Comparison of ENCODE assay signal across 8 mouse cellular contexts in genomic region chr2:30445312-30445711, GRCm38 (mm10). TPM values are rescaled to one million over a fixed set of nuclear protein-coding genes. Genes with fewer than 3 reads are reported as not detected.
DNase-seq lines count a peak whose midpoint lies in the region; ATAC-seq and TF ChIP-seq lines count a peak whose summit lies in the region.

No protein-coding gene starts in this region.

- H3K9me3 ChIP-seq in intestine, embryonic 14.5 days (ENCODE audit: control insufficient read depth, low read length), result 0 out of 2 replicates have a peak, but pooled peaks cover 4% of the 10 kb centered on the region
- no peaks in the 10 kb centered on the region for H3K9me3 ChIP-seq in liver, postnatal 0 days (ENCODE audit: low read length)

- peak overlapping the region; percentile 18 for H3K4me2 ChIP-seq in intestine, embryonic 14.5 days (ENCODE audit: low read length)
- no peak overlapping the region for H3K4me2 ChIP-seq in liver, postnatal 0 days (ENCODE audit: low read depth, low read length)

- TF ChIP-seq EP300 in liver, postnatal 0 days (IDR thresholded peaks at IDR 0.05; ENCODE audit: low read depth), result no peak

- ATAC-seq in intestine, embryonic 14.5 days (replicated peaks; ENCODE audit: low FRiP score, low TSS enrichment, low read depth), result peak; percentile 64
- ATAC-seq in liver, postnatal 0 days, result peak; percentile 18; the same call in 1 of the 2 replicates

- H3K4me1 ChIP-seq in intestine, embryonic 14.5 days (replicated peaks; ENCODE audit: control insufficient read depth, insufficient read depth, low read length), result peaks cover 56% of the 10 kb centered on the region
- peaks cover 45% of the 10 kb centered on the region for H3K4me1 ChIP-seq in liver, postnatal 0 days (ENCODE audit: insufficient read depth)

- peak overlapping the region; percentile 100 for H3K27ac ChIP-seq in intestine, embryonic 14.5 days (ENCODE audit: low read depth)
- no peak overlapping the region for H3K27ac ChIP-seq in liver, postnatal 0 days (ENCODE audit: low read depth)

- 11% methylated on average over 2 of the region's 2 CpGs for WGBS in intestine, embryonic 14.5 days
- 61% methylated on average over 2 of the region's 2 CpGs for WGBS in liver, postnatal 0 days (ENCODE audit: insufficient replicate concordance)

- no peak for TF ChIP-seq CTCF in liver, postnatal 0 days (IDR thresholded peaks at IDR 0.05; ENCODE audit: low read depth)

- no peaks in the 10 kb centered on the region for H3K27me3 ChIP-seq in intestine, embryonic 14.5 days (replicated peaks; ENCODE audit: control insufficient read depth, insufficient read depth, low read length)
- no peaks in the 10 kb centered on the region for H3K27me3 ChIP-seq in liver, postnatal 0 days (ENCODE audit: insufficient read depth, low read length)

- peaks cover 57% of the 10 kb centered on the region for H3K36me3 ChIP-seq in intestine, embryonic 14.5 days (ENCODE audit: control insufficient read depth, insufficient read depth, low read length)
- peaks cover 64% of the 10 kb centered on the region for H3K36me3 ChIP-seq in liver, postnatal 0 days (replicated peaks; ENCODE audit: insufficient read depth, low read length)

- DNase-seq in heart, adult 11 months, result peak; percentile 97
- DNase-seq in heart, adult 8-10 months (ENCODE audit: low spot score), result no peak
- peak; percentile 91 for DNase-seq in embryo, embryonic 10.5 days (ENCODE audit: low spot score)
- peak; percentile 71 for DNase-seq in intestine, embryonic 14.5 days (ENCODE audit: low spot score)
- no peak for DNase-seq in liver, postnatal 0 days
- DNase-seq in right cerebral cortex, postnatal 10 days (ENCODE audit: low spot score in 2 of 2), result no peak
- DNase-seq in frontal cortex, postnatal 36 days (ENCODE audit: low spot score in 2 of 2), result no peak
- no peak for DNase-seq in B cell, adult 2 months

- H3K9ac ChIP-seq in intestine, embryonic 14.5 days (ENCODE audit: low read length), result peak overlapping the region; percentile 11; the same call in 1 of the 2 replicates
- peak overlapping the region; percentile 13; the same call in 1 of the 2 replicates for H3K9ac ChIP-seq in liver, postnatal 0 days (replicated peaks)

- no peak overlapping the region for H3K4me3 ChIP-seq in intestine, embryonic 14.5 days (ENCODE audit: low read depth, low read length)
- H3K4me3 ChIP-seq in liver, postnatal 0 days (ENCODE audit: low read depth, low read length), result no peak overlapping the region

RNA-seq across cellular contexts. Expression of gene Ier5l, which starts 28.7 kb away (rescaled TPM):
- total RNA-seq in heart, adult 8-10 months (2022), result 1 to 10 TPM; 2.4 to 5.0 (median 4.3) TPM
- polyA plus RNA-seq in intestine, embryonic 14.5 days (2014; fragmentation: Nextera tagmentation; extraction: Ambion mirVana), result 2.1 TPM in 2 replicates
- 0.31 and 0.69 TPM in 2 replicates for polyA plus RNA-seq in liver, postnatal 0 days (2015; fragmentation: Nextera tagmentation; extraction: Ambion mirVana)

RNA-seq across cellular contexts. Expression of gene Ptpa, which starts 29.5 kb away (rescaled TPM):
- 100 to 1,000 TPM in 1 of 4 experiments, 10 to 100 TPM in 3; 74.6 to 100 (median 83.0) TPM for total RNA-seq in heart, adult 8-10 months (2022)
- polyA plus RNA-seq in intestine, embryonic 14.5 days (2014; fragmentation: Nextera tagmentation; extraction: Ambion mirVana), result 76.6 and 78.2 TPM in 2 replicates
- 65.6 and 76.8 TPM in 2 replicates for polyA plus RNA-seq in liver, postnatal 0 days (2015; fragmentation: Nextera tagmentation; extraction: Ambion mirVana)

RNA-seq across cellular contexts. Expression of gene Crat, which starts 29.7 kb away (rescaled TPM):
- total RNA-seq in heart, adult 8-10 months (2022), result 100 to 1,000 TPM; 490 to 636 (median 559) TPM
- polyA plus RNA-seq in intestine, embryonic 14.5 days (2014; fragmentation: Nextera tagmentation; extraction: Ambion mirVana), result 22.6 and 25.3 TPM in 2 replicates
- polyA plus RNA-seq in liver, postnatal 0 days (2015; fragmentation: Nextera tagmentation; extraction: Ambion mirVana), result 57.5 and 64.3 TPM in 2 replicates

RNA-seq across cellular contexts. Expression of gene Dolpp1, which starts 53.3 kb away (rescaled TPM):
- 1 to 10 TPM; 5.7 to 9.8 (median 7.9) TPM for total RNA-seq in heart, adult 8-10 months (2022)
- polyA plus RNA-seq in intestine, embryonic 14.5 days (2014; fragmentation: Nextera tagmentation; extraction: Ambion mirVana), result 40.0 and 41.7 TPM in 2 replicates
- polyA plus RNA-seq in liver, postnatal 0 days (2015; fragmentation: Nextera tagmentation; extraction: Ambion mirVana), result 12.0 and 12.2 TPM in 2 replicates

Comparison
In these comparisons a context has a peak if more than half of its experiments do, and no peak if none do; other contexts are left out.
1. DNase-seq: peak in heart, adult 11 months (single experiment), embryo, embryonic 10.5 days (single experiment) and intestine, embryonic 14.5 days (single experiment); none in heart, adult 8-10 months (single experiment), liver, postnatal 0 days (single experiment), right cerebral cortex, postnatal 10 days (0 of 2), frontal cortex, postnatal 36 days (0 of 2) and B cell, adult 2 months (0 of 2).